Mouse (Mus musculus) retina, embryonic 14.5 days (tissue): ENCODE results near the gene Ift172.

ENCODE experiments used
- DNase-seq: peaks from one replicate; pipeline ENCODE4 v3.0.0-alpha.2; 2015; ENCODE audit warnings: low spot score

The Ift172 gene

DNA sequence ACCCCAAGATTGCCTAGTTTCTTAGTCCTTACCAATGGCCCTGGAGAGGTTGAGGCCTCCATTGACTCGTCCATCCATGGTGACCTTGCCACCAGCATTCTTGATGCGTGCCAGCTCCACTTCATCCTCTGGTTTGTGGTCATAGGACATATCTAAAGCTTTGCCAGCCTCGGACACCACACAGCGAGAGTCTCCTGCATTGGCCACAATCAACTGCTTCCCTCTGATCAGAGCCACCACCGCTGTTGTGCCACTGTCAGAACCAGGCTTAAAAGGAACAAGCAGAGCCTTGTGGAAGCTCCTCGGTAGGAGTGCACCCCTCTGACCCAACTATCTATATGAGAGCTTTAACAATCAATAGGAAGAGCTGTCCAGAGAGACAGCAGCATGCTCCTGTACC lies 86.5 kb downstream of the Ift172 start:
- no peak for DNase-seq

DNA sequence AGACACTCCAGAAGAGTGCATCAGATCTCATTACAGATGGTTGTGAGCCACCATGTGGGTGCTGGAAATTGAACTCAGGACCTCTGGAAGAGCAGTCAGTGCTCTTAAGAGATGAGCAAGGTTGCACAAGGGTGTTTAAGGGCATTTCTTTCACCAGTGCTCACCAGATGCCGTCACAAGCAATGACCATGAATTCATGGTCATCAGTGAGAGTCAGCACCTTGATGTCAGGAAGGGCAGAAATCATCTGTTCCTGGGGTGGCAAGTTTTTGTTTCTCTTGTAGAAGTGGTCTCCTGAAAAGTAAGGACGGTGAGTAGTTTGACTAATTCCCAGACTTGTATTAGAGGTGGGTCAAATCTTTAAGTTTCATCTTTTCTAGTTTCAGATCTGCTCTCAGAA lies 87.0 kb downstream of the Ift172 start:
- DNase-seq = no peak
